Mouse (Mus musculus) mature B cell (primary cell): Measurements from ENCODE around the gene Wdr83os.

Experiments
- in situ Hi-C: fragments of 300-500 bp; cut with MboI; formaldehyde crosslinking; loops from 2 replicates; pipeline ENCODE4 v1.14.3; 2019

The Wdr83os gene

DNA sequence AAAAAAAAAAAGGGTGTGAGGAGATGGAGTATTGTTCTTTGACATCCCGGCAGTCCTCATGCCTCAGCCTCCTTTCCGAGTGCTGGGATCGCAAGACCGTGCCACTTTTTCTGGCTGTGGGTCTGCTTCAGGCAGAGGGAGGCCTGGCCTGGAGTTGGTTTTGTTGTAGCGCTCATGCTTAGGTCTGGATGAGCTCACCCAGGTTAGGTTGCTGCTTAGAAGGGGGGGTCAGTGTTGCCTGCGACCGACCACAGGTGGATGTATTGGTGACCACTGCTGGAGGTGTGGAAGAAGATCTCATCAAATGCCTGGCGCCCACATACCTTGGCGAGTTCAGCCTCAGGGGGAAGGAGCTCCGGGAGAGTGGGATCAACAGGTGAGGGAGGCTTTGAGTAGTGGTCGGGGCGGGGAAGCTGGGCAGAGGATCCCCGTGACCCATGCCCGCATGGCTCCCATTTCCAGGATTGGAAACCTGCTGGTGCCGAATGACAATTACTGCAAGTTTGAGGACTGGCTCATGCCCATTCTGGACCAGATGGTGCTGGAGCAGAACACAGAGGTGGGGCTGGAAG is 7.4 kb upstream of the Wdr83os start:
- in situ Hi-C loops = no loop called here

- in situ Hi-C loops = no loop called here
These were observed 6.4 kb upstream of the Wdr83os start for GRCm38 (mm10) chr8:85074167-85074566.

- in situ Hi-C loops = loop anchor here (25.0 kb wide), 1 partner anchor 213 kb away; the partner anchor contains the start of genes Orc6 and Vps35
These were observed 5.9 kb upstream of the Wdr83os start for GRCm38 (mm10) chr8:85074617-85075016.

DNA sequence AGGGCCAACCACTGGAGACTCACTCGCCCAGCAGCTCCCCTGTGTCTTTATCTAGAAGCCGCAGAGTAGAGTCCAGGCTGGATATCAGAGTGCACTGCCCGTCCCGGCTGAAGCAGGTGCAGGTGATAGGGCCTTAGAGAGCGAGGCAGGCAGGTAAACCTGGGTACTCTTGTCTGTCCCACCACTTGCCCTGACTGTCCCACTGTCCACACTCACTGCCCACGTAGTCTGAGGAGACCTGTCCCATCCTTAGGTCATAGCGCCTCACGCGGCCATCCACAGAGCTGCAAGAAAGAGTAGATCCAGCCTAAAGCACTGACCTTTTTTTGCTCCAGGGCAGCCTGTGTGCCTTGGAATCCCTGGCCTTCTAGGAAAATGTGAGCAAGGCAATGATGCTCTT is 4.5 kb upstream of the Wdr83os start:
- in situ Hi-C loops = loop anchor here (25.0 kb wide), 1 partner anchor 211 kb away; the partner anchor contains the start of genes Orc6 and Vps35

DNA sequence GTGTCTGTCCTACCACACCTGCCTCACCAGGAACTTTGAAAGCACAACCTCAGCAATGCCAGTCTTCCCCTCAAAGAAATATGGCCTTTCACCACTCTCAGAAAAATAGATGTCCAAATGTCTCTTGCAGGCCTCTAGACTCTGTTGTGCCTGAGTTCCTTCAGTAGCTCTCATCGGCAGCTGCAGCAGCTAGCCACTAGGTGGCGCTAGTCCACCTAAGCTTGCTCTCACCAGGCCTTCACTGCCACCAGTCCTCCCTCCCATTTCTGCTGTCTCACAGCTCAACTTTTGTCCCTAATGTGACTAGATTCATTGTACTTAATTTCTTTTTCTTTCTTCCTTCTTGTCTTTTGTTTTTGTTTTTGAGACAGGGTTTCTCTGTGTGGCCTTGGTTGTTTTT is 3.5 kb upstream of the Wdr83os start:
- in situ Hi-C loops = loop anchor here (25.0 kb wide), 1 partner anchor 210 kb away; the partner anchor contains the start of genes Orc6 and Vps35

DNA sequence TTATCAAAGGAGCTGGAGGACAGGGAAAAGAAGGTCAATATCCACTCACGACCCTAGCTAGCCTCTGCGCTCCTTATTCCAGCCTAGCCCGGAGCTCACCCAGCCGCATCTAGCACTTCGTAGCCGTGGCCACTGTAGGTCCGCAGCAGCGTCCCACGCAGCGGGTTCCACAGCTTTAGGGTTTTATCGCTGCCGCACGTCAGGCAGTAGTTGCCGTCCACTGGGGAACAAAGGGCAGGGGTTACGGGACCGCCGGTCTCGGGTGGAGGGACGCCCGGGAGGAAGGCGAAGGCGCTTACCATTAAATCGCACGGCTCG is 367 bp upstream of the Wdr83os start:
- in situ Hi-C loops = loop anchor here (25.0 kb wide), 1 partner anchor 207 kb away; the partner anchor contains the start of genes Orc6 and Vps35

GRCm38 (mm10) chr8:85081216-85081555 is 646 bp downstream of the Wdr83os start, which contains the start of gene Wdr83:
Gene Wdr83 (minus strand): TSS chr8:85081306.
- in situ Hi-C loops = loop anchor here (25.0 kb wide), 1 partner anchor 206 kb away; the partner anchor contains the start of genes Orc6 and Vps35

GRCm38 (mm10) chr8:85082169-85082568 is 1.6 kb downstream of the Wdr83os start:
- in situ Hi-C loops = loop anchor here (25.0 kb wide), 1 partner anchor 205 kb away; the partner anchor contains the start of genes Orc6 and Vps35

DNA sequence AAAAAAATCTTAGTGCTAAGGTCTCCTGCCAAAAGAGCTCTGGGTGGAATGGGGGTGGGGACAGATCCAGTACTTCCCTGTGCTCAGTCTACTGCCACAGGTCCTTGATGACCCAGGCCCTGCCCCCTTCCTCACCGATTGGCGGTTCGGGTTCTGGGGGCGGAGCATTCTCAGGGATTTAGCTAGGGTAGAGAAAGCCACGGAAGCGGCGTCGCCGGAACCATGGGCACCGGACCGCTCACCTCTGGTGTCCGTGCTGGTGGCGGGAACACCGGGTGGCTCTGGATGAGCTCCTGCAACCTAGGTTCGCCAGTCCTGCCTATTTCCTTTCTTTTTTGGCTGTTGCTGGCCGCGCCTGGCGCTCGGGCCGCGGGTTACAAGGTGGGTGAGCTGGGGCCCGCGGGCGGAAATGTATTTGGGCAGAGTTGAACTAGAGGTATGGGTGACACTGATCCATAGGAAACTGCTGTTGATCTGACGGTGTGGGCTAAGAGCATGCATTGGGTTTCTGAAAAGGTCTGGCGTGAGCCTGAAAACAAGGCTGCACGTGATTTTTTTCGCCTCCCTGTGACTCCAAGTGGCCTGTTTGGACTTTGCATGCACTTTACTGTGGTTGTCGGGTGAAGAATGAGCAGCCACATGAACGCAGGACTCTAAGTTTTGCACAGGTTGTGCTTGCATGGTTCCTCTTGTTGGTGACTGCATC is 2.7 kb downstream of the Wdr83os start, which contains the start of gene Man2b1:
Man2b1 (plus strand) TSS at position 163 of the 706 bp plus-strand sequence.
- in situ Hi-C loops = loop anchor here (25.0 kb wide), 1 partner anchor 204 kb away; the partner anchor contains the start of genes Orc6 and Vps35

GRCm38 (mm10) chr8:85084633-85085032 is 4.1 kb downstream of the Wdr83os start:
- in situ Hi-C loops = loop anchor here (25.0 kb wide), 1 partner anchor 203 kb away; the partner anchor contains the start of genes Orc6 and Vps35

DNA sequence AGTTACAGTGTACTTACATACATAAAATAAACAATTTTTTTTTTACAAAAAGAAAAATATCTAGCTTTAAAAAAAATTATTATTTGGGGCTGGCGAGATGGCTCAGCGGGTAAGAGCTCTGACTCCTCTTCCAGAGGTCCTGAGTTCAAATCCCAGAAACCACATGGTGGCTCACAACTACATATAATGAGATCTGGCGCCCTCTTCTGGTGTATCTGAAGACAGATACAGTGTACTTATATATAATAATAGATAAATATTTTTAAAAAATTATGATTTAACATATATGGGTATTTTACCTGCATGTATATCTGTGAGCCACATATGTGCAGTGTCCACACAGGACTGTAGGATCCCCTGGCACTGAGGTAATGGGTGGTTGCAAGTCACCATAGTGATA is 5.7 kb downstream of the Wdr83os start:
- in situ Hi-C loops = loop anchor here (25.0 kb wide), 1 partner anchor 201 kb away; the partner anchor contains the start of genes Orc6 and Vps35

- in situ Hi-C loops = loop anchor here (25.0 kb wide), 1 partner anchor 199 kb away; the partner anchor contains the start of genes Orc6 and Vps35
These were observed 8.2 kb downstream of the Wdr83os start for GRCm38 (mm10) chr8:85088771-85089170.

DNA sequence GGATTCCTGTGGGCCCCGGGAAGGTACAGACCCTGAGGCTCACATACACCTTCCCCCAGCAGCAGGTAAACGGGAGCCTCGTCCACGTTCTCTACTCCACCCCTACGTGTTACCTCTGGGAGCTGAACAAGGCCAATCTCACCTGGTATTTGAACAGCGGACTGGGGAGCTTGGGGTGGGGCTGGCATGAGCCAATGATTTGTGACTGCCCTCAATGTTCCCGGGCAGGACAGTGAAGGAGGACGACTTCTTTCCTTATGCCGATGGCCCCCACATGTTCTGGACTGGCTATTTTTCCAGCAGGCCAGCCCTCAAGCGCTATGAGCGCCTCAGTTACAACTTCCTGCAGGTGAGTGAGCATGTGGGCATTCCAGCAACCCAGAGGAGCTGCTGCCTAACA is 10.3 kb downstream of the Wdr83os start:
- in situ Hi-C loops = loop anchor here (25.0 kb wide), 1 partner anchor 196 kb away; the partner anchor contains the start of genes Orc6 and Vps35

DNA sequence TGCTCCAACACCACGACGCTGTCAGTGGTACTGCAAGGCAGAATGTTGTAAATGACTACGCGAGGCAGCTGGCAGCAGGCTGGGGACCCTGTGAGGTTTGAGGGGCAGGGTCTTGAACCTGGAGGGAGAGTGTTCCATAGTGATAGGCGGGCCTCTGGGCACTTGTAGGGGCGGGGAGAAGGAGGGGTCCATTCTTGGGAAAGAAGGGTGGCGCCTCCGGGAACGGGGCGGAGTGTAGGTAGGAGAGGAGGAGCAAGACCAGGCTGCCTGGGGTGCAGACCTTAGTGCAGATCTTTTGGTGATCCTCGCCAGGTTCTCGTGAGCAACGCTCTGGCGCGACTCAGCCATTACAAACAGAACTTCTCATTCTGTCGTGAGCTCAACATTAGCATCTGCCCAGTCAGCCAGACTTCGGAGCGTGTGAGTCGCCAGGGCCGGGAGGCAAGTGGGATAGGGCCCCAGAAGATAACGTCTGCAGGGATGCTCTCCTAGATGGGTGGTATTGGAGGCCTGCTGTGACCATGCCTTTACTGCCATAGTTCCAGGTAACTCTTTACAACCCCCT is 11.1 kb downstream of the Wdr83os start:
- in situ Hi-C loops = loop anchor here (25.0 kb wide), 1 partner anchor 196 kb away; the partner anchor contains the start of genes Orc6 and Vps35

DNA sequence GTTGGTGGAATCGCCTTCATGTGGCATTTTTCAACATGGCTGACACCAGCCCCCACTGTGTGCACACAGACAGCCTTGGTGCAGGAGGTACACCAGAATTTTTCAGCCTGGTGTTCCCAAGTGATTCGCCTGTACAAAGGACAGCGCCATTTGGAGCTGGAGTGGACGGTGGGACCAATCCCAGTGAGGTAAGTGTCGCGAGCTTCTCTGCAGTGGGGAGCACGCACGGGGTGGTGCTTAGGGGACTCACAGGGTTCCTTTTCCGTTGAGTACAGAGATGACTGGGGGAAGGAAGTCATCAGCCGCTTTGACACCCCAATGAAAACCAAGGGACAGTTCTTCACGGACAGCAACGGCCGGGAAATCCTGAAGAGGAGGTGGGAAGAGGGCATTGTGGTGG is 14.5 kb downstream of the Wdr83os start:
- in situ Hi-C loops = loop anchor here (25.0 kb wide), 1 partner anchor 192 kb away; the partner anchor contains the start of genes Orc6 and Vps35

- in situ Hi-C loops = loop anchor here (25.0 kb wide), 1 partner anchor 192 kb away; the partner anchor contains the start of genes Orc6 and Vps35
These were observed 15.0 kb downstream of the Wdr83os start for GRCm38 (mm10) chr8:85095566-85095965.

DNA sequence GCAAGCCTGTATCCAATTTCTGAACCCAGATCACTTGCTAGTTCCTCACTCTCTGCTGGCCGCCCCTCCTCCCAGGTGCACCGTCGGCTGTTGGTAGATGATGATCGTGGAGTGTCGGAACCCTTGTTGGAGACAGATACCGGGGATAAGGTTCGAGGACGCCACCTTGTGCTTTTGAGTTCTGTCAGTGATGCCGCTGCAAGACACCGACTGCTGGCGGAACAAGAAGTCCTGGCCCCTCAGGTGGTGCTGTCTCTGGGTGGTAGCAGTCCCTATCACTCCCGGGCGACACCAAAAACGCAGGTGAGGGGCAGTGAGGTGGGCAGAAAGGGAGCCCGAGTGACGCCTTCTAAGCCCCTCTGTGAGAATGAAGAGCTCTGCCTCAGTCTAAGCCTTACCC is 15.7 kb downstream of the Wdr83os start:
- in situ Hi-C loops = loop anchor here (25.0 kb wide), 1 partner anchor 191 kb away; the partner anchor contains the start of genes Orc6 and Vps35

- in situ Hi-C loops = loop anchor here (25.0 kb wide), 1 partner anchor 190 kb away; the partner anchor contains the start of genes Orc6 and Vps35
These were observed 16.3 kb downstream of the Wdr83os start for GRCm38 (mm10) chr8:85096850-85097249.

DNA sequence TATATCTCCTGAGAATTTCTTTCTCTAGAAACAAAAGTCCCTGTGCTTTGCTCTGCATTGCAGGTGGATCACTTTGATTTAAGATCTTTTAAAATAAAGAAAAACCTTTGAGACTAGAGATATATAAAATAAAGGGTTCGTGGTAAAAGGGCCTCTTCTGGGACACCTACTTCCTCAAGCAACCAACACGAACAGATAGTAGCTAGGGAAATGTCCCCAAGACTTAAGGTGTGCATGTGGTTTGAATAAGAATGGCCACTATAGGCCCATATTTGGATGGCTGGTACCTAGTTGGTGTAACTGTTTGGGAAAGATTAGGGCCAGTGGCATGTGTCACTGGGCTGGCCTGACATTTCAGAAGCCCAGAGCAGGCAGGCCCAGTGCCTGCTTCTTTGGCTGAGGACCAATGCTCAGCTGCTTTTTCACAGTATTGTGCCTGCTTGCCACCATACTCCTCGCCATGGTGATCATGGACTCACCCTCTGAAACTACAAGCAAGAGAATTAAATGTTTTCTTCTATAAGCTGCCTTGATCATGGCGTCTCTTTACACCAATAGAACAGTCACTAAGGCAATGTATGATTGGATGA is 19.6 kb downstream of the Wdr83os start:
- in situ Hi-C loops = no loop called here

GRCm38 (mm10) chr8:85113241-85113640 is 32.7 kb downstream of the Wdr83os start:
- in situ Hi-C loops = no loop called here

DNA sequence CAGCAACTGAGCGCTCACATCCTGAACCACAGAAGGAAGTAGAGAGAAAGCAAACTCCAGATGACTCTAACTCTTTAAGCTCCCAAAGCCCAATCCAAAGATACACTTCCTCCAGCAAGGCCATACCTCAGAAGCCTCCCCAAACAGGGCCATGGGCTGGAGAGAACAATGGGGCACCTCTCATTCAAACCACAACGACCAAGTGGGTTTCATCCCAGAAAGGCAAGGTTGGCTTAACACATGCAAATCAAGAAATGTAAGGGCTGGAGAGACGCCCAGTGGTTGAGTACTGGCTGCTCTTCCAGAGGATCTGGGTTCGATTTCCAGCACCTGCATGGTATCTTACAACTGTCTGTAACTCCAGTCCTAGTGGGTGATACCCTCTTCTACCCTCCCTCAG is 35.0 kb downstream of the Wdr83os start:
- in situ Hi-C loops = no loop called here
